Mouse (Mus musculus) kidney, postnatal 0 days (tissue): ENCODE results near the gene Dnaaf3. TPM values are rescaled to one million over a fixed set of nuclear protein-coding genes. Genes with fewer than 3 reads are reported as not detected.
A peak's percentile ranks its signal among the peaks of the same experiment; 100 is the strongest.

Source experiments
- ATAC-seq: fragments of 200-750 bp; cut with Nextera tagmentation; replicated peaks from 2 replicates; pipeline ENCODE4 v1.8.0; 2017; ENCODE audit warnings: low read depth, moderate number of reproducible peaks, moderate TSS enrichment, moderate library complexity; ENCODE audit not compliant: low FRiP score
- DNase-seq: peaks from one replicate; pipeline ENCODE4 v3.0.0-alpha.2; 2016; ENCODE audit warnings: low spot score
- H3K27ac ChIP-seq: fragments of 300-500 bp; sonication (generic); 2 replicates; pipeline ENCODE4 v1.5.1; 2014; ENCODE audit warnings: mild to moderate bottlenecking
- H3K27me3 ChIP-seq: fragments of 300-500 bp; sonication (generic); 2 replicates; pipeline ENCODE4 v1.6.1; 2014; ENCODE audit warnings: low read length, mixed read lengths; ENCODE audit not compliant: insufficient read depth
- H3K36me3 ChIP-seq: fragments of 300-500 bp; sonication (generic); 2 replicates; pipeline ENCODE4 v1.6.1; 2014; ENCODE audit warnings: low read length, mixed read lengths; ENCODE audit not compliant: insufficient read depth
- H3K4me1 ChIP-seq: fragments of 300-500 bp; sonication (generic); replicated peaks from 2 replicates; pipeline ENCODE4 v1.6.1; 2014; ENCODE audit warnings: antibody characterized with exemption, low read length, mixed read lengths; ENCODE audit not compliant: insufficient read depth
- H3K4me2 ChIP-seq: fragments of 300-500 bp; sonication (generic); 2 replicates; pipeline ENCODE4 v1.6.1; 2014; ENCODE audit warnings: mild to moderate bottlenecking, low read length, moderate library complexity, mixed read lengths
- H3K4me3 ChIP-seq: fragments of 300-500 bp; sonication (generic); replicated peaks from 2 replicates; pipeline ENCODE4 v1.5.1; 2014; ENCODE audit warnings: low read depth, low read length
- H3K9ac ChIP-seq: fragments of 300-500 bp; sonication (generic); 2 replicates; pipeline ENCODE4 v1.6.1; 2014; ENCODE audit warnings: low read depth, low read length
- H3K9me3 ChIP-seq: fragments of 300-500 bp; sonication (generic); replicated peaks from 2 replicates; pipeline ENCODE4 v1.6.1; 2016; ENCODE audit warnings: low read length, inconsistent platforms, mixed read lengths
- CTCF ChIP-seq: IDR thresholded peaks from 2 replicates; pipeline ENCODE4 v1.5.1; 2016; ENCODE audit warnings: antibody characterized with exemption, low read depth, mild to moderate bottlenecking, moderate library complexity
- WGBS: fragments of 180-500 bp; shearing (Covaris S2); extraction: QIAGEN DNeasy Blood & Tissue Kit; methylation state at CpG from one replicate; pipeline ENCODE4 v1.1.7; 2014; 5-methylcytosine and 5-hydroxymethylcytosine counted together
- polyA plus RNA-seq: library from polyadenylated mRNA; unstranded; fragments of >200 nt; fragmentation: Nextera tagmentation; extraction: Ambion mirVana; gene quantifications from 2 replicates; pipeline ENCODE4 v1.2.1, GENCODE M21; 2015

Dnaaf3 gene
- polyA plus RNA-seq, 1 experiment from 2014 or later: 2.0 TPM

DNA sequence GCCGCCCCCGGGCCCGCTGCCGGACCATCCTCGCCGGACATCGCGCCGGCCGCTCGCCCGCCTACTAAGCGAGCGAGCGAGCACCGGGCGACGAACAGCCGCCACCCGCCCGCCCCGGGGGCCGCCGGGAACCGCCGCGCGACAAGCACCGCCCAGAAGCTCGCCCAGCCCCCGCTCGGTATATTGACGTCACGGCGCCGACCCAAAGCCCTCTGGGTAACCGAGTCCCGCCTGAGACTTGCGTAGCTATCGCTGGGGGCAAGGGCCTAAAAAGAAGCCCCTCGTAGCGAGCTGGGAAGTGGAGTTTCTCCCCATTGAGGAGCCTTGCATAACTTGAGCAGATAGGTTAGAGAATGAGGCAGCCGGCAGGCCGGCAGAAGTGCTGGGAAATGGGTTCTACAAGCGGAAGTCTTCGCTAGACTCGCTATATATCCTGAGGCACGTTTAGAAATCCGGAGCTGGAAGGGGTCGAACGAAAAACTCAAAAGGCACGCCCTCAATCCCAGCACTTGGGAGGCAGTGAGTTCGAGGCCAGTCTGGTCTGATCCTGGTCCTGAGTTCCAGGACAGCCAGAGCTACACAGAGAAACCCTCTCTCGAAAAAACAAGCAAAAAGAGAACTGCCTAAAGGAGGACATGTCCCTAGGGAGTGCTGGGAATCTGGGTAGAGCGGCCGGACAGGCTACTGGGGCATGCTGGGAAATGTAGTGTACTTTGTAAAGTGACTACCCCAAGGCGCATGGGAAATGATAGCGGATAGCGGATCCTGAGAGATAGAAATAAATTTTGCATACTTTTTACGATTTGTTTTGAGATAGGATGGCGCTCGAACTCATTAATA, 30.5 kb downstream of the Dnaaf3 start, which contains the start of gene Ppp1r12c:
Ppp1r12c (minus strand) TSS at position 123 of the 840 bp plus-strand sequence.
- peak within 1 kb of the TSS; percentile 63 for H3K4me2 ChIP-seq
- H3K4me3 ChIP-seq: peak within 1 kb of the TSS; percentile 93
- TF ChIP-seq CTCF: no peak
- WGBS: under 1% methylated on average over 62 of the region's 62 CpGs
- H3K27ac ChIP-seq: peak within 1 kb of the TSS; percentile 89
- H3K27me3 ChIP-seq: no peaks in the 10 kb centered on the region
- ATAC-seq (peak; percentile 92), DNase-seq (peak; percentile 95)
- H3K36me3 ChIP-seq: no peaks in the 10 kb centered on the region
- peaks cover 10% of the 10 kb centered on the region; the same call in 1 of the 2 replicates for H3K4me1 ChIP-seq
- H3K9ac ChIP-seq: peak within 1 kb of the TSS; percentile 94
- no peaks in the 10 kb centered on the region for H3K9me3 ChIP-seq

DNA sequence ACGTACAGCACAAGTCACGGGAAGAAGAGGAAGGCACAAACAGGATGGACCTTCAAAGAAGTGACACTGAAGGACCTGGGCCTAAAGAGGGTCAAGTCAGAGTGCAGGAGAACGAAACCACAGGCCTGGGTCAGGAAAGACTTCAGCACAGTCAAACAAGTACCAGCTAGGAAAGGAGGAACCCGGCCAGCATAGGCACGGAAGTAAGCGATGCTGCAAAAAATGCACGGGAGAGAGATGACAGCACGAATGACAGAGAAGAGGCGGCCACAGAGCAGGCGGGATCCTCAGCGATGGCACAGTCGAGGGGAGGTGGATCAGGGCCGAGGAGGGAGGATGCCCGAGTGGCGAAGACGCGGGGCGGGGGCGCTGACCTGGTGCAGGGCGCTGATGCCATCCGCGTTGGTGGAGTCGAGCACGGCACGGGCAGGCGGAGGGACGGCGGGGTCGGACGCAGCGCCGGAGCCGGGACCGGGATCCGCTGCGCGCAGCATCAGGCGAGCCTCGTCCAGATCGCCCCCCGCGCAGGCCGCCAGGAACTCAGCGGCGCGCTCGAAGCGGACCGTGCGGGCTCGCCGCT, 31.3 kb downstream of the Dnaaf3 start:
- H3K36me3 ChIP-seq: peaks cover 6% of the 10 kb centered on the region; the same call in 1 of the 2 replicates
- H3K4me2 ChIP-seq: peak overlapping the region; percentile 63
- peak overlapping the region; percentile 89 for H3K27ac ChIP-seq
- under 1% methylated on average over 24 of the region's 52 CpGs for WGBS
- no peaks in the 10 kb centered on the region for H3K27me3 ChIP-seq
- no peaks in the 10 kb centered on the region for H3K9me3 ChIP-seq
- H3K9ac ChIP-seq: peak overlapping the region; percentile 94
- peak; percentile 51 for DNase-seq
- H3K4me1 ChIP-seq: peaks cover 10% of the 10 kb centered on the region; the same call in 1 of the 2 replicates
- ATAC-seq: peak; percentile 42
- peak overlapping the region; percentile 93 for H3K4me3 ChIP-seq
- TF ChIP-seq CTCF: no peak

DNA sequence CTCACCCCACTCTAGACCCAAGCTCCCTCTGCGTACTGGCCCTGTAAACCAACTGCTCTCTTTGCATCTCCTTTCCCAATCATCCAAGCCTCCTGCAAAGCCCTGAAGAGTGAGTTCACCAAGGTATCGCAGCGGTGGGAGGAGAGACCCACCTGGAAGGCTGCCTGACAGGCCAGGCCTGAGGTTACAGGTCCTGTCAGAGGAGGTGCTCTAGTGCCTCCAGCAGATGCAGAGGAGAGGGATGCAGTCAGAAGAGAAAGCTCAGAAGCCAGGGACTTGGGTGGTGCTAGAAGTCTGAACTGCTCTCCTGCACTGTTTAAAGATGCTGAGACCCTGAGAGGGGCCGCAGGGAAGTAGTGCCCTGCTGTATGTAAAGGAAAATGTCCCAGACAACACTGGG, 33.2 kb downstream of the Dnaaf3 start:
- Histone ChIP-seq H3K9me3 (no peaks in the 10 kb centered on the region), H3K27ac (no peak overlapping the region), H3K36me3 (peaks cover 10% of the 10 kb centered on the region; the same call in 1 of the 2 replicates), H3K4me3 (no peak overlapping the region), H3K4me2 (peak overlapping the region; percentile 63; the same call in 1 of the 2 replicates), H3K27me3 (no peaks in the 10 kb centered on the region), H3K9ac (peak overlapping the region; percentile 36; the same call in 1 of the 2 replicates), H3K4me1 (peaks cover 10% of the 10 kb centered on the region; the same call in 1 of the 2 replicates)
- TF ChIP-seq CTCF: no peak
- no peak for ATAC-seq
- no peak for DNase-seq
- WGBS: 87% methylated on average over 4 of the region's 4 CpGs

DNA sequence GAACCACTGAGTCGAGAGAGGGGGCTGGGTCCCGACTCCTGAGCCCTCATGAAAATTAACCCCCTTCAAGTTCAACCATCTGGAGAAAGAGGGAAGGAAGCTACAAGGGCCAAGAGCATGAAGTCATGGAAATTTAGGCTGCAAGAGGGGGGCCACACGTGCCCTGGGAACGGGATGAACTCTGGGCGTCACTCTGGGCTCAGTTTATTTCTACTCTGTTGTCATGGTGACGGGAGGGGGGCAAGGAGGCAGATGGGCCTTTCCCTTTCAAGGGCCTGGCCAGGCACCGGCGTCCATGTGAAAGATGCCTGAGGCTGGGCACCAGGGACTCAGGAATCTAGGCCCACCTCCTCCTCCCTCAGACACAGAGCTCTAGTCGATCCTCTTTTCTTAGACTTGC, 34.0 kb downstream of the Dnaaf3 start:
- Histone ChIP-seq H3K27me3 (no peaks in the 10 kb centered on the region), H3K9me3 (no peaks in the 10 kb centered on the region), H3K4me1 (peaks cover 10% of the 10 kb centered on the region; the same call in 1 of the 2 replicates), H3K27ac (no peak overlapping the region), H3K4me3 (no peak overlapping the region), H3K36me3 (peaks cover 18% of the 10 kb centered on the region; the same call in 1 of the 2 replicates), H3K4me2 (peak overlapping the region; percentile 63), H3K9ac (peak overlapping the region; percentile 36; the same call in 1 of the 2 replicates)
- ATAC-seq (peak; percentile 16; the same call in 1 of the 2 replicates), DNase-seq (peak; percentile 77)
- WGBS: 17% methylated on average over 9 of the region's 9 CpGs
- no peak for TF ChIP-seq CTCF

DNA sequence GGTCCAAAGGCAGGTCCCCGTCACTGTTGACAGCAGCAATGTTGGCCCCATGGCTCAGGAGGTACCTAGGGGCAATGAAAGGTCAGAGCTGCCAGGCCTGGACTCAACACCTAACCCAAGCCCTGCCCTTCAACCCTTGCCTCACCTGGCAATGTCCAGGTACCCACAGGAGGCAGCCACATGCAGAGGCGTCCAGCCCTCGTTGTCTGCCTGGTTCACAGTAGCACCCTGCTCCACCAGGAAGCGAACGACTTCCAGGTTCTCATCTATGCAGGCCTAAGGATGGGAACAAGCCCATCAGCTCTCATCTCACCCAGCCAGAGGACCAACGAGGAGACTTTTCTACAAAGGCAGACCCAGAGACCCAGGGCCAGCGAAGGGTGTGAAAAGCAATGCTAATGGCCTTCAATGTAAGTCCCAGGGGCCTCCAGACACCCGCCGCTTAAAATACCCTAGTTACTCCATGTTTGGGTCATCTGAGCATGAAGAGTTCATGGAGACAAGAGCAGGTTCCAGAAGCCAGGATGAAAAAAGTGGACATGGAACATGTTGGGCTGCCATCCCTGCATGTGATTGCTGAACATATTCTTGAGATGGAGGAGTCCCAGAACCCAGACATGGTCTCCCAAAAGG, 34.9 kb downstream of the Dnaaf3 start:
- DNase-seq (no peak), ATAC-seq (no peak)
- WGBS: 88% methylated on average over 9 of the region's 9 CpGs
- no peaks in the 10 kb centered on the region for H3K9me3 ChIP-seq
- TF ChIP-seq CTCF: no peak
- H3K36me3 ChIP-seq: peaks cover 18% of the 10 kb centered on the region; the same call in 1 of the 2 replicates
- H3K27me3 ChIP-seq: no peaks in the 10 kb centered on the region
- no peak overlapping the region for H3K9ac ChIP-seq
- H3K27ac ChIP-seq: no peak overlapping the region
- H3K4me3 ChIP-seq: no peak overlapping the region
- peaks cover 10% of the 10 kb centered on the region; the same call in 1 of the 2 replicates for H3K4me1 ChIP-seq
- no peak overlapping the region; the same call in 1 of the 2 replicates for H3K4me2 ChIP-seq

DNA sequence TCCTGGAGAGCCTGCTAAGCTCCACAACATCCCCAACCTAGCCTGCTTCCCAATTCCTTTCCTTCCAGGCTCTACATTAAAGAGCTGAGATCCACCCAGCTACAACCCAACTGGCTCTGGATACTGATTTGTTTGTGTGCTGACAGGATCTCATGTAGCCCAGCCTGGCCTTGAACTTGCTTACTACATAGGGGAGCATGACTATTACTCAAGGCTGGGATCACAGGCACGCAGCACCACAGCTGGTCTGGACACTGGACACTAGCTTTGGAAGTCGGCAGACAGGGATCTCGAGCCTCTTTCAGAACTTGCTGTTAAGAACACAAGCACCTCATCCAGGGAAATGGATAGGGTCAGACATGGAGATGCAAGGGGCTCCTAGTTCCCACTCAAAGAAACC, 35.8 kb downstream of the Dnaaf3 start:
- TF ChIP-seq CTCF: no peak
- ATAC-seq (no peak), DNase-seq (no peak)
- H3K36me3 ChIP-seq: peaks cover 18% of the 10 kb centered on the region; the same call in 1 of the 2 replicates
- peaks cover 10% of the 10 kb centered on the region; the same call in 1 of the 2 replicates for H3K4me1 ChIP-seq
- no peak overlapping the region for H3K27ac ChIP-seq
- H3K9ac ChIP-seq: no peak overlapping the region
- no peaks in the 10 kb centered on the region for H3K27me3 ChIP-seq
- no peak overlapping the region for H3K4me3 ChIP-seq
- 91% methylated on average over 3 of the region's 3 CpGs for WGBS
- H3K9me3 ChIP-seq: no peaks in the 10 kb centered on the region
- no peak overlapping the region for H3K4me2 ChIP-seq
